Mouse (Mus musculus): ENCODE data around the gene Mafg. TPM values are rescaled to one million over a fixed set of nuclear protein-coding genes. Genes with fewer than 3 reads are reported as not detected.

Gene Mafg
- polyA plus RNA-seq, 1 experiment from 2014 or later = 40.4 TPM

- Histone ChIP-seq H3K4me1 (peaks cover 21% of the 10 kb centered on the region), H3K27ac (no peak overlapping the region), H3K4me2 (replicated peaks) (peak overlapping the region; percentile 12; the same call in 1 of the 2 replicates), H3K4me3 (no peak overlapping the region), H3K36me3 (no peaks in the 10 kb centered on the region), H3K9ac (peak overlapping the region; percentile 33), H3K27me3 (replicated peaks) (0 out of 2 replicates have a peak, but pooled peaks cover 6% of the 10 kb centered on the region), H3K9me3 (no peaks in the 10 kb centered on the region)
- 68% methylated on average over 9 of the region's 9 CpGs for WGBS
- no peak for ATAC-seq (ENCODE audit: low FRiP score, low read depth)
These were observed 7.9 kb upstream of the Mafg start for GRCm38 (mm10) chr11:120641255-120641654.

- Histone ChIP-seq H3K9ac (no peak overlapping the region), H3K27me3 (replicated peaks) (no peaks in the 10 kb centered on the region), H3K9me3 (no peaks in the 10 kb centered on the region), H3K27ac (no peak overlapping the region), H3K36me3 (no peaks in the 10 kb centered on the region), H3K4me1 (peaks cover 31% of the 10 kb centered on the region), H3K4me2 (replicated peaks) (no peak overlapping the region), H3K4me3 (no peak overlapping the region)
- WGBS = 85% methylated on average over 5 of the region's 5 CpGs
- no peak for ATAC-seq (ENCODE audit: low FRiP score, low read depth)
These were observed 1.4 kb upstream of the Mafg start for GRCm38 (mm10) chr11:120634810-120635209.

- Histone ChIP-seq H3K4me1 (peaks cover 40% of the 10 kb centered on the region), H3K36me3 (peaks cover 14% of the 10 kb centered on the region), H3K9me3 (no peaks in the 10 kb centered on the region), H3K4me3 (peak overlapping the region; percentile 90), H3K4me2 (replicated peaks) (peak overlapping the region; percentile 97), H3K27ac (peak overlapping the region; percentile 79), H3K9ac (peak overlapping the region; percentile 95), H3K27me3 (replicated peaks) (no peaks in the 10 kb centered on the region)
- peak; percentile 82 for ATAC-seq (ENCODE audit: low FRiP score, low read depth)
- under 1% methylated on average over 103 of the region's 116 CpGs for WGBS
These were observed 561 bp downstream of the Mafg start for GRCm38 (mm10) chr11:120632559-120633519.

- Histone ChIP-seq H3K4me1 (peaks cover 40% of the 10 kb centered on the region), H3K27ac (no peak overlapping the region), H3K4me2 (replicated peaks) (peak overlapping the region; percentile 97), H3K4me3 (peak overlapping the region; percentile 90), H3K27me3 (replicated peaks) (no peaks in the 10 kb centered on the region), H3K36me3 (peaks cover 23% of the 10 kb centered on the region), H3K9me3 (no peaks in the 10 kb centered on the region), H3K9ac (peak overlapping the region; percentile 95)
- ATAC-seq (ENCODE audit: low FRiP score, low read depth) = no peak
- 69% methylated on average over 4 of the region's 4 CpGs for WGBS
These were observed 1.5 kb downstream of the Mafg start for GRCm38 (mm10) chr11:120631726-120632448.

GRCm38 (mm10) chr11:120630881-120631725, 2.3 kb downstream of the Mafg start:
- Histone ChIP-seq H3K27ac (no peak overlapping the region), H3K4me3 (no peak overlapping the region), H3K27me3 (replicated peaks) (no peaks in the 10 kb centered on the region), H3K4me1 (peaks cover 40% of the 10 kb centered on the region), H3K9ac (0 out of 2 replicates have a peak overlapping the region, but pooled peaks have one; percentile 6), H3K36me3 (peaks cover 29% of the 10 kb centered on the region), H3K9me3 (no peaks in the 10 kb centered on the region), H3K4me2 (replicated peaks) (peak overlapping the region; percentile 97)
- no peak for ATAC-seq (ENCODE audit: low FRiP score, low read depth)
- 54% methylated on average over 7 of the region's 7 CpGs for WGBS

GRCm38 (mm10) chr11:120630401-120630871, 3.0 kb downstream of the Mafg start:
- 48% methylated on average over 5 of the region's 5 CpGs for WGBS
- no peak for ATAC-seq (ENCODE audit: low FRiP score, low read depth)
- Histone ChIP-seq H3K4me3 (no peak overlapping the region), H3K9me3 (no peaks in the 10 kb centered on the region), H3K4me2 (replicated peaks) (peak overlapping the region; percentile 97), H3K9ac (0 out of 2 replicates have a peak overlapping the region, but pooled peaks have one; percentile 6), H3K4me1 (peaks cover 43% of the 10 kb centered on the region), H3K27ac (no peak overlapping the region), H3K36me3 (peaks cover 29% of the 10 kb centered on the region), H3K27me3 (replicated peaks) (no peaks in the 10 kb centered on the region)

GRCm38 (mm10) chr11:120629911-120630310, 3.5 kb downstream of the Mafg start:
- ATAC-seq (ENCODE audit: low FRiP score, low read depth) = no peak
- peak overlapping the region; percentile 97 for H3K4me2 ChIP-seq (replicated peaks)
- no peaks in the 10 kb centered on the region for H3K27me3 ChIP-seq (replicated peaks)
- H3K9me3 ChIP-seq = no peaks in the 10 kb centered on the region
- no peak overlapping the region for H3K27ac ChIP-seq
- H3K9ac ChIP-seq = no peak overlapping the region
- 47% methylated on average over 7 of the region's 7 CpGs for WGBS
- peaks cover 48% of the 10 kb centered on the region for H3K4me1 ChIP-seq
- 0 out of 2 replicates have a peak overlapping the region, but pooled peaks have one; percentile 3 for H3K4me3 ChIP-seq
- H3K36me3 ChIP-seq = peaks cover 29% of the 10 kb centered on the region

GRCm38 (mm10) chr11:120629341-120629730, 4.1 kb downstream of the Mafg start:
- ATAC-seq (ENCODE audit: low FRiP score, low read depth) = no peak
- H3K27ac ChIP-seq = no peak overlapping the region
- H3K4me1 ChIP-seq = peaks cover 48% of the 10 kb centered on the region
- no peaks in the 10 kb centered on the region for H3K9me3 ChIP-seq
- no peaks in the 10 kb centered on the region for H3K27me3 ChIP-seq (replicated peaks)
- 81% methylated on average over 23 of the region's 23 CpGs for WGBS
- H3K4me3 ChIP-seq = peak overlapping the region; percentile 3; the same call in 1 of the 2 replicates
- no peak overlapping the region for H3K9ac ChIP-seq
- H3K4me2 ChIP-seq (replicated peaks) = peak overlapping the region; percentile 97
- peaks cover 29% of the 10 kb centered on the region for H3K36me3 ChIP-seq

- H3K4me1 ChIP-seq = peaks cover 52% of the 10 kb centered on the region
- 94% methylated on average over 23 of the region's 23 CpGs for WGBS
- ATAC-seq (ENCODE audit: low FRiP score, low read depth) = no peak
These were observed 4.6 kb downstream of the Mafg start for GRCm38 (mm10) chr11:120628601-120629340.

GRCm38 (mm10) chr11:120627468-120628300, 5.7 kb downstream of the Mafg start:
- no peak overlapping the region for H3K9ac ChIP-seq
- no peak overlapping the region for H3K4me2 ChIP-seq (replicated peaks)
- ATAC-seq (ENCODE audit: low FRiP score, low read depth) = no peak
- WGBS = 81% methylated on average over 22 of the region's 22 CpGs
- H3K27ac ChIP-seq = no peak overlapping the region
- H3K27me3 ChIP-seq (replicated peaks) = no peaks in the 10 kb centered on the region
- peaks cover 37% of the 10 kb centered on the region for H3K36me3 ChIP-seq
- H3K4me3 ChIP-seq = no peak overlapping the region
- H3K9me3 ChIP-seq = no peaks in the 10 kb centered on the region
- H3K4me1 ChIP-seq = peaks cover 53% of the 10 kb centered on the region

More at GRCm38 (mm10) chr11:120628601-120629340, 4.6 kb downstream of the Mafg start:
- Histone ChIP-seq H3K9me3 (no peaks in the 10 kb centered on the region), H3K27ac (no peak overlapping the region), H3K27me3 (replicated peaks) (no peaks in the 10 kb centered on the region), H3K4me3 (no peak overlapping the region), H3K4me2 (replicated peaks) (peak overlapping the region; percentile 97), H3K9ac (no peak overlapping the region), H3K36me3 (peaks cover 29% of the 10 kb centered on the region)

Measured in neural tube, embryonic 12.5 days (tissue).